Mouse (Mus musculus) neutrophil, adult 59 days (primary cell): Measurements from ENCODE around the gene Nup62cl. TPM values are rescaled to one million over a fixed set of nuclear protein-coding genes. Genes with fewer than 3 reads are reported as not detected.

Experiments used
- total RNA-seq, 2 experiments: library from RNA; stranded (reverse); gene quantifications; 1 replicate in 1 of 2; 2 replicates in 1 of 2; pipeline ENCODE4 v1.2.4; 2023

Gene Nup62cl
- not detected for total RNA-seq

DNA sequence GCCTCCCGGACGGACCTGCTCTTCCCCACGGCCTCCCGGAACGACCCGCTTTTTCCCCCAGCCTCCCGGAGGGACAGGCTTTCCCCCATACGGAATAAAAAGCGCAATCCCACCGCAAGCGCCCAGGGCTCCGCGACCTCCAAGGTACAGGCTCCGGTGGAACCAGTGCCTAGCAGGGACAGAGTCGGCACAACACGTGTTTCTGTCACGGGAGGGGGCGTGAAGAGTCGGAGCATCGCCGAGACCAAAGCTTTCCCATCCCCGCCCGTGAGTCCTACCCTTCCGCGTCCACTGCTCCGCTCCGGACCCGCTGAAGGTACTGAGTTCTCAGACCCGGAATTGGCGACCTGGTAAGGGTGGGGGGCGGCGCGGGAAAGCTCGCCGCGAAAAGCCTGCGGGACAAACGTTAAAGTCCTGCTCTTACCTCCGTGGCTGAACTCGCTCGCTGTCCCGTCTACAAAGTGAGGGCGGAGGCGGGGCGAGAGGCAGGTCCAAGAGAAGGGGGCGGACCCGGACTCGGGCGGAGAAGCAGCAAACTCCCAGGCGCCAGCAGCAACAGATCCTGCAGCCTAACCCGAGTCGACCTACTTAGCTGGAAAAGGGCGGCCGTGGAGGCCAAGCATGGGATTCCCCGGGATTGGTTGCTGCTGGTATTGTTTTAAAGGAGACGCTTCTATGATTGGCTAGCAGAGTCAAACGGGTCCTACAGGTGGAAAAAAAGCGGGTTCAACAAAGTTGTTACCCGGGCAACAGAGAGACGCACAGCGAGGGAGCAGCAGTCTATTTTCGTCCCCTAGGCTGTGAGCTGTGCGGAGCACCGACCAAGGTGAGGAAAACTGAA, at the start of gene Nup62cl, which contains the start of gene Pih1h3b:
Nup62cl (minus strand) TSS at position 578 of the 841 bp plus-strand sequence.
Pih1h3b (plus strand) TSS at position 745 of the 841 bp plus-strand sequence.

DNA sequence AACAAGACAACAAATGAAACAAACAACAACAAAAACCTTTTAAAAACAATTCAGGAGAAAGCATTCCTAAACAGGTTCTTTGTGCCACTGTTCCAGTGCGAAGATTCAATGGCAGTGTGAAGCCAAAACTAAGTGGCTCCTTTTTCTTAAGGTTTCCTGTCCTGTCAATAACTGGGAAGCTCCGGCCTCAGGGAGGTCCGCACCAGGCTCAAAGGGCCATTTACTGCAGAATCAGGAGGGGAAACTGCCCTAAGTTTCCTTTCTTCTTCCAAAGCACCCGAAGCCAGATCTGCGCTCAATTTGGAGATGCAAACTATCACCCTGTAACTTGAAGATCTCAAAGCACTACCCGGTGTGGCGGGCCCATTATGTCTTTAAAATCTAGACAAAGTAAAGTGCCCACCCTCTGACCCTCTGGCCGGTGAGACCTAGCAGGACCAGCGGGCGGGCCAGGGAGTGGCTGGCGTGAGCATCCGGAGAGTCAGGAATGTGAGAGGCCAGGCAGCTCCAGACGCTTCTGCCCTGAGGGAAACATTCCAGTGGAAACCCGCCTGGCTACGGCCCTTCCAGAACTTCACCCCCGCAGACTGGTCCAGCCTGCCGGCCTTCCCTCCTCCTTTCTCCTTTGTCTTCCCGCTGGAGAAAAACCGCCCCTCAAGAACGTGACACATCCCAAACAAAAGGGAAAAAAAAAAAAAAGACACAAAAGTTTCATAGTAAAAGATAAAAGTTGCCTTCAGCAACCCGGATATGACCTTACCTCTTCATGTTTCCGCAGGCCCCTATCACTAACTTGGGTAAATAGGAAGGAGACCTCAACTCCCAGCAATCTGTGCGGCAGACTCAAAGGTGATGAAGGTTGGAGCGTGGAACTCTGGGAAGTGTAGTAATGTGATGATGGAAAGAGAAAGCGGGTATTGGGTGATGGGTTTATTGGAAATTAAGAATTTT, 64.5 kb downstream of the Nup62cl start, which contains the start of gene Rbm41:
Rbm41 (minus strand) TSS at position 856 of the 951 bp plus-strand sequence.

Other genes with a start within 250 kb of the Nup62cl start
- 1 to 10 TPM in 1 of 2 experiments, under 1 TPM in 1; 0.82 to 1.1 TPM for gene Morc4, start 191.0 kb downstream of the Nup62cl start, total RNA-seq
- gene Rbm41, start 64.1 kb downstream of the Nup62cl start, total RNA-seq = 10 to 100 TPM in 1 of 2 experiments, 1 to 10 TPM in 1; 9.3 to 11.5 TPM
- gene Pih1h3b, start 167 bp upstream of the Nup62cl start, total RNA-seq = not detected